Mouse (Mus musculus): ENCODE results near the gene Ugt1a9. TPM values are rescaled to one million over a fixed set of nuclear protein-coding genes. Genes with fewer than 3 reads are reported as not detected.
A peak's percentile ranks its signal among the peaks of the same experiment; 100 is the strongest.

Ugt1a9 gene
- total RNA-seq, 2 experiments from 2014 or later: not detected

GRCm38 (mm10) chr1:88246386-88246785 is 175.8 kb downstream of the Ugt1a9 start:
- Histone ChIP-seq H3K4me3 (no peak overlapping the region), H3K27ac (no peak overlapping the region)
- TF ChIP-seq CTCF (IDR thresholded peaks at IDR 0.05): no peak
- intact Hi-C loops (cut with DNase I): no loop called here
- no peak for DNase-seq

GRCm38 (mm10) chr1:88247660-88248059 is 177.1 kb downstream of the Ugt1a9 start:
- TF ChIP-seq CTCF (IDR thresholded peaks at IDR 0.05): no peak
- H3K4me3 ChIP-seq: no peak overlapping the region
- no peak for DNase-seq
- intact Hi-C loops (cut with DNase I): no loop called here
- no peak overlapping the region for H3K27ac ChIP-seq

- intact Hi-C loops (cut with DNase I): no loop called here
These were observed 178.1 kb downstream of the Ugt1a9 start for GRCm38 (mm10) chr1:88248658-88249057.

GRCm38 (mm10) chr1:88249596-88249995 is 179.0 kb downstream of the Ugt1a9 start:
- Histone ChIP-seq H3K4me3 (no peak overlapping the region), H3K27ac (no peak overlapping the region)
- intact Hi-C loops (cut with DNase I): no loop called here
- no peak for DNase-seq
- no peak for TF ChIP-seq CTCF (IDR thresholded peaks at IDR 0.05)

More at GRCm38 (mm10) chr1:88248658-88249057, 178.1 kb downstream of the Ugt1a9 start:
- Histone ChIP-seq H3K4me3 (no peak overlapping the region), H3K27ac (no peak overlapping the region)
- no peak for DNase-seq
- no peak for TF ChIP-seq CTCF (IDR thresholded peaks at IDR 0.05)

- TF ChIP-seq CTCF (IDR thresholded peaks at IDR 0.05): no peak
- intact Hi-C loops (cut with DNase I): no loop called here
- H3K27ac ChIP-seq: no peak overlapping the region
- no peak for DNase-seq
- no peak overlapping the region for H3K4me3 ChIP-seq
These were observed 179.4 kb downstream of the Ugt1a9 start for GRCm38 (mm10) chr1:88250023-88250422.

- no peak for DNase-seq
- Histone ChIP-seq H3K27ac (no peak overlapping the region), H3K4me3 (no peak overlapping the region)
- TF ChIP-seq CTCF (IDR thresholded peaks at IDR 0.05): no peak
- intact Hi-C loops (cut with DNase I): no loop called here
These were observed 182.5 kb downstream of the Ugt1a9 start for GRCm38 (mm10) chr1:88253106-88253505.

GRCm38 (mm10) chr1:88253540-88253939 is 182.9 kb downstream of the Ugt1a9 start:
- DNase-seq: no peak
- Histone ChIP-seq H3K4me3 (no peak overlapping the region), H3K27ac (no peak overlapping the region)
- intact Hi-C loops (cut with DNase I): no loop called here
- no peak for TF ChIP-seq CTCF (IDR thresholded peaks at IDR 0.05)

- Histone ChIP-seq H3K4me3 (no peak overlapping the region), H3K27ac (no peak overlapping the region)
- DNase-seq: no peak
- intact Hi-C loops (cut with DNase I): no loop called here
- no peak for TF ChIP-seq CTCF (IDR thresholded peaks at IDR 0.05)
These were observed 184.3 kb downstream of the Ugt1a9 start for GRCm38 (mm10) chr1:88254793-88255465.

GRCm38 (mm10) chr1:88255466-88255857 is 184.9 kb downstream of the Ugt1a9 start:
- Histone ChIP-seq H3K27ac (no peak overlapping the region), H3K4me3 (no peak overlapping the region)
- intact Hi-C loops (cut with DNase I): no loop called here
- no peak for DNase-seq
- TF ChIP-seq CTCF (IDR thresholded peaks at IDR 0.05): no peak

- peak; percentile 41 for DNase-seq
- Histone ChIP-seq H3K27ac (no peak overlapping the region), H3K4me3 (no peak overlapping the region)
- TF ChIP-seq CTCF (IDR thresholded peaks at IDR 0.05): no peak
- intact Hi-C loops (cut with DNase I): no loop called here
These were observed 185.6 kb downstream of the Ugt1a9 start for GRCm38 (mm10) chr1:88255989-88256754.

GRCm38 (mm10) chr1:88256886-88257663 is 186.5 kb downstream of the Ugt1a9 start:
- intact Hi-C loops (cut with DNase I): no loop called here
- Histone ChIP-seq H3K4me3 (no peak overlapping the region), H3K27ac (no peak overlapping the region)
- DNase-seq: no peak
- no peak for TF ChIP-seq CTCF (IDR thresholded peaks at IDR 0.05)

GRCm38 (mm10) chr1:88257681-88258080 is 187.1 kb downstream of the Ugt1a9 start:
- intact Hi-C loops (cut with DNase I): no loop called here
- no peak overlapping the region for H3K27ac ChIP-seq
- no peak for DNase-seq
- no peak overlapping the region for H3K4me3 ChIP-seq
- TF ChIP-seq CTCF (IDR thresholded peaks at IDR 0.05): no peak

GRCm38 (mm10) chr1:88258361-88258760 is 187.8 kb downstream of the Ugt1a9 start:
- intact Hi-C loops (cut with DNase I): no loop called here
- Histone ChIP-seq H3K27ac (no peak overlapping the region), H3K4me3 (no peak overlapping the region)
- TF ChIP-seq CTCF (IDR thresholded peaks at IDR 0.05): no peak
- no peak for DNase-seq

Data from gastrocnemius, adult 2 months (tissue).